Mouse (Mus musculus): ENCODE results near the gene Zfp143.

Gene Zfp143

GRCm38 (mm10) chr7:110143863-110144262 is 82.8 kb downstream of the Zfp143 start:
- DNase-seq = no peak
